Mouse (Mus musculus): ENCODE data around the gene Slc25a4.

Slc25a4 gene

GRCm38 (mm10) chr8:46212194-46212593 lies 1.1 kb upstream of the Slc25a4 start:
- POLR2A ChIA-PET: interaction anchor here in 3 of 4 experiments (0.6 to 5.3 kb wide), 24 partner anchors 11 to 633 kb away, joined by 3 to 54 read pairs (median 6); partner anchors contain the start of genes Acsl1 (in 1 of the 3), Casp3 (in 1 of the 3), Irf2 (in 1 of the 3) and Primpol (in 1 of the 3)
- CTCF ChIA-PET: no interaction called here

GRCm38 (mm10) chr8:46211611-46212071 lies 557 bp upstream of the Slc25a4 start:
- POLR2A ChIA-PET: interaction anchor here (0.5 to 5.3 kb wide), 112 partner anchors 8 to 1162 kb away, joined by 3 to 54 read pairs (median 4); partner anchors contain the start of genes Acsl1 (in 3 of the 4), Casp3 (in 3 of the 4), Cenpu (in 3 of the 4) and Primpol (in 3 of the 4)

GRCm38 (mm10) chr8:46209057-46209456 lies 2.0 kb downstream of the Slc25a4 start:
- POLR2A ChIA-PET: interaction anchor here in 3 of 4 experiments (1.0 to 5.3 kb wide), 6 partner anchors 8 to 46 kb away, joined by 3 to 54 read pairs (median 6); no protein-coding TSS in a partner anchor
- CTCF ChIA-PET: no interaction called here

More at GRCm38 (mm10) chr8:46211611-46212071, 557 bp upstream of the Slc25a4 start:
- CTCF ChIA-PET: interaction anchor here in 3 of 4 experiments (0.5 to 1.1 kb wide), 4 partner anchors 30 to 397 kb away, joined by 3 to 4 read pairs (median 3); no protein-coding TSS in a partner anchor

DNA sequence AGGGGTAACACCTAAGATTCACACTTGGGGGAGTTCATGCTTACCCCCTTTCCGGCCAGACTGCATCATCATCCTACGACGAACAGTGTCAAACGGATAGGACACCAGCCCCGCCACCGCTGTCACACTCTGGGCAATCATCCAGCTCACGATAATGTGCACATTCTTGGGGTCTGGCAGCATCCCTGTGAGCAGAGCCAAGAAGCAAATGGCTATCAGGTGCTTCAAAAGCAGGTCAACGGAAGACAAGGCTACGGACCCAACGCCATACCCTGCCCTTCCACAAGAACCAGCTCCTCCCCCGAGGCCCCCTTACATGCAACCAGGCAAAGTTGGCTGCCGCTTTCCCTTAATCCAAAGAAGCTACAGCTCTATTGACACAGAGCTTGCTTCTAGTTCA lies 2.7 kb downstream of the Slc25a4 start:
- POLR2A ChIA-PET: interaction anchor here in 3 of 4 experiments (0.6 to 5.3 kb wide), 9 partner anchors 9 to 1926 kb away, joined by 3 to 54 read pairs (median 6); no protein-coding TSS in a partner anchor
- CTCF ChIA-PET: interaction anchor here in 1 of 4 experiments (0.5 kb wide), 1 partner anchor 293 kb away, joined by 8 read pairs; no protein-coding TSS in a partner anchor

GRCm38 (mm10) chr8:46206107-46206506 lies 5.0 kb downstream of the Slc25a4 start:
- ChIA-PET POLR2A (interaction anchor here in 2 of 4 experiments (1.1 to 1.2 kb wide), 3 partner anchors 11 to 413 kb away, joined by 3 to 6 read pairs (median 3); no protein-coding TSS in a partner anchor), CTCF (interaction anchor here in 1 of 4 experiments (0.5 kb wide), 1 partner anchor 112 kb away, joined by 3 read pairs; no protein-coding TSS in a partner anchor)

- ChIA-PET CTCF (no interaction called here), POLR2A (interaction anchor here in 3 of 4 experiments (0.7 to 1.2 kb wide), 6 partner anchors 9 to 376 kb away, joined by 3 to 4 read pairs (median 3); no protein-coding TSS in a partner anchor)
Measured at GRCm38 (mm10) chr8:46204974-46205640, 6.0 kb downstream of the Slc25a4 start.

DNA sequence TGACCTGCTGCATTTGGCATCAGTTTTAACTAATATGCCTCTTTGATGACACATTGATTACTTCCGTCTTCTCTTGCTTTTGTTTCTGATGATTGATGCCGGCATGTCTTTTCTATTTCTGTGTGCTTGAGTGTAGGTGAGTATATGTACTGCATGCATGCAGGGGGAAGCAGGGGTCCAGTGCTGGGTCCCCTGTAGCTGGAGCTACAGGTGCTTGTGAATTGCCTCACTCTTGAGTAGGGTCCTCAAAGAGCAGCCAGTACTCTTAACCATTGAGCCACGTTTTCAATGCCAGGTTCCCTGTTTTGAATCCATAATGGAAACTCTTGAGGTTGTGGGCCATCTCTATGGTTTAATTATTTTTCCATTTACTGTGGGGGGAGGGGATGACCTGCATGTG lies 6.8 kb downstream of the Slc25a4 start:
- POLR2A ChIA-PET: interaction anchor here in 1 of 4 experiments (1.1 kb wide), 1 partner anchor 377 kb away, joined by 4 read pairs; no protein-coding TSS in a partner anchor
- CTCF ChIA-PET: no interaction called here

- POLR2A ChIA-PET: interaction anchor here in 3 of 4 experiments (1.2 to 8.2 kb wide), 4 partner anchors 7 to 9 kb away, joined by 3 to 54 read pairs (median 18); partner anchors contain the start of gene Slc25a4 (in 3 of the 3)
- CTCF ChIA-PET: interaction anchor here in 1 of 4 experiments (0.6 kb wide), 1 partner anchor 208 kb away, joined by 3 read pairs; no protein-coding TSS in a partner anchor
Measured at GRCm38 (mm10) chr8:46202350-46202749, 8.7 kb downstream of the Slc25a4 start.

GRCm38 (mm10) chr8:46197673-46198072 lies 13.4 kb downstream of the Slc25a4 start:
- CTCF ChIA-PET: interaction anchor here in 1 of 4 experiments (0.6 kb wide), 1 partner anchor 195 kb away, joined by 3 read pairs; no protein-coding TSS in a partner anchor
- POLR2A ChIA-PET: interaction anchor here in 2 of 4 experiments (1.8 to 8.2 kb wide), 2 partner anchors 12 to 13 kb away, joined by 8 to 54 read pairs; partner anchors contain the start of gene Slc25a4 (in 2 of the 2)

GRCm38 (mm10) chr8:46196877-46197276 lies 14.2 kb downstream of the Slc25a4 start:
- POLR2A ChIA-PET: interaction anchor here in 2 of 4 experiments (1.0 to 8.2 kb wide), 2 partner anchors 13 to 14 kb away, joined by 6 to 54 read pairs; partner anchors contain the start of gene Slc25a4 (in 2 of the 2)

DNA sequence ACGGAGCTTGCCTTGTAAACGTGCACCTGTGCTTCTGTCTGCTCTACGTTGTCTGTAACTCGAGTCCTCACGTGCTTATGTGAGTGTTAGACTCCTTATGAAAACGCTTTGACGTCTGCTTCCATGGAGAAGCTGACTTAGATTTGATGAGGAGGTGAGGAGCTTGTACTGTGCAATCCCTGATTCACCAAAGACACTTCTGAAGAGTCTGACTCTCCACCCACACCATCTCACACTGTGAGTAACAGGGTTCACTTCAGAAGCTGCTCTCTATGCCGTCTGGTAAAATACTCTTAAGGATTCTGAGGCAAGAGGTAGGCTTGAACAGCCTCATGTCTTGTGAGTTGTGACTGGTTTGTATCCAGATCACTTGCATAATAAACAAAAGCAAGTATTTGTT lies 18.0 kb downstream of the Slc25a4 start:
- ChIA-PET CTCF (no interaction called here), POLR2A (interaction anchor here in 2 of 4 experiments (0.6 to 1.5 kb wide), 5 partner anchors 12 to 336 kb away, joined by 3 to 5 read pairs (median 3); partner anchors contain the start of genes Slc25a4 (in 2 of the 2), 1700029J07Rik (in 1 of the 2) and Ufsp2 (in 1 of the 2))

More at GRCm38 (mm10) chr8:46196877-46197276, 14.2 kb downstream of the Slc25a4 start:
- CTCF ChIA-PET: no interaction called here

- POLR2A ChIA-PET: interaction anchor here in 1 of 4 experiments (1.5 kb wide), 1 partner anchor 10 kb away, joined by 5 read pairs; no protein-coding TSS in a partner anchor
Measured at GRCm38 (mm10) chr8:46185361-46185760, 25.7 kb downstream of the Slc25a4 start.

GRCm38 (mm10) chr8:46180136-46180535 lies 30.9 kb downstream of the Slc25a4 start:
- ChIA-PET POLR2A (interaction anchor here in 1 of 4 experiments (0.9 to 3.2 kb wide), 2 partner anchors 8 to 16 kb away, joined by 3 to 12 read pairs; no protein-coding TSS in a partner anchor), CTCF (no interaction called here)

More at GRCm38 (mm10) chr8:46185361-46185760, 25.7 kb downstream of the Slc25a4 start:
- CTCF ChIA-PET: interaction anchor here in 1 of 4 experiments (0.7 kb wide), 1 partner anchor 10 kb away, joined by 3 read pairs; no protein-coding TSS in a partner anchor

DNA sequence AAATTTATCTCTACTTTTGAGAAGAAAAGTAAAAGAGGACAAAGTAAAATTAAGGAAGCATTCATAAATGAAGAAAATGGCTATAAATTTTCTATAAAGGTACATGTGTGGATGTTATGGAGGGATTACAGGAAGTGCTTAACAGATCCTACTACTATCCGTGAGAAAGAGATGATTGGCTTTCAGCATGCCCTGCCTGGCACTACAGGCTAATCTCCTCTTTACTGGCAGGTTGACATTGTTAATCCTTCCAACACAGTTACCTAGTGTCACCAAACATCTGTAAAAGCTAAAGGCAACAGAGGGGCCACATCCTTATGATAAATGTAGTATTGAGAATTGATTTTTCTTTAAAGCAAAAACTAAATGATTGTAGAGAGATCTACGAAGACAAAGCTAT lies 37.4 kb downstream of the Slc25a4 start:
- CTCF ChIA-PET: no interaction called here
- POLR2A ChIA-PET: interaction anchor here in 2 of 4 experiments (0.6 to 2.0 kb wide), 2 partner anchors 10 kb away, joined by 5 to 12 read pairs; no protein-coding TSS in a partner anchor

DNA sequence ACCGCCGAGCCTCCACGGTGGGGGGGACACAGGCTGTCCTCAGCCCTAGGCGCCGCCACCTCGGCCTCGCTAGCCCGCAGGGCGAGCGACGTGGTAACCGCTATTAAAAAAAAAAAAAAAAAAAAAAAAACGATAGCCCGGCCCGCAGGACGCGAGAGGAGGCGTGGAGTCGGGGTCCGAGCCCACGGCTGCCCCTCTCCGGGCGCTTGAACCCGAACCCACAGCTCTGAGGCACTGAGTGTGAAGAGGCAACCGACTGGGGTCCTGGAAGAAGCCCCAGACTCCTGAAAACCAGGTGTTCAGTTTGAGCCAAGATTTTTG lies 47.3 kb downstream of the Slc25a4 start:
- POLR2A ChIA-PET: interaction anchor here (0.7 to 4.5 kb wide), 40 partner anchors 8 to 556 kb away, joined by 3 to 43 read pairs (median 5); partner anchors contain the start of genes Cfap97 (in 3 of the 4), 1700029J07Rik (in 2 of the 4), Casp3 (in 2 of the 4) and Primpol (in 2 of the 4)
- CTCF ChIA-PET: interaction anchor here in 3 of 4 experiments (0.6 to 1.0 kb wide), 3 partner anchors 10 to 407 kb away, joined by 3 to 5 read pairs (median 4); partner anchors contain the start of gene Lrp2bp (in 1 of the 3)

DNA sequence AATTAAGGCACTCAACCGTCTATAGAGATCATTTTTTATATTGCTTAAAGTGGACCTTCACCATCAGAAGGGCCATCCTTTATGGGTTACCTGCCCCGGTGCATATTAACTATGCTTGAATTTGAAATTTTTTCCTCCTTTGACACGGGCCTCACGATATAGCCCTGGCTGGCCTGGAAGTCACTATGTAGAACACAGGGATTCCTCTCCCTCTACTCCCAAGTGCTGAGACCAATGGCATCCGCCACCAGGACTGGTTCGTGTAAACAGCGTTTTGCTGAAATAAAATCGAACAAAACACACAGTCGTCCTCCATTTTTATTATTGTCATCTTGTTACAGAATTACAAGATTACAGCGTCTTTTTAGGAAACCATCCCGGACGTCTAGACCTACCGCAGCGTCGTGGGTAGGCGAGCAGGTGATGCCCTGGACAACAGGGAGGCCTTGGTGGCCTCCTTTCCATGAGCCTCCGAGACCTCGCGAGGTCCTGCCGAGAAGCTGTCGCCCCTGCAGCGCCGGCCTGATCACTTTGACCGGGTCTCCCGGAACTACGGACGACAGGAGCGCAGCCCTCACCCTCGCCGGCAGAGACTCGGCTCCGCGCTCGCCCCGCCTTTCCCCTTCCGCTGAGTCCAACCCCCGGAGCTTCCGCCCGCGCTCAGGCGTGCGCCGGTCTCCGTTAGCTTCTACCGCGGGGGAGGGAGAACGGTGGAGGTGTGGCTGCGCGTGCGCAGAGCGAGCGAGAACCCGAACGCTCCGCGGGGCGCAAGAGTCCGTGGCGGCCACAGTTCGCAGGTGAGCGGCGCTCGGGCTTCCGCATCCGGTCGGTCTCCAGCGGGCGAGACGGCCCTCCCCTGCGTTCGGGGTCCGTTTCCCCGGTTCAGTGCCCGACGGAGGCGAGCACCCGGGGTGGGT lies 47.9 kb downstream of the Slc25a4 start:
- ChIA-PET POLR2A (interaction anchor here (0.6 to 4.5 kb wide), 46 partner anchors 9 to 556 kb away, joined by 3 to 43 read pairs (median 4); partner anchors contain the start of genes Cfap97 (in 3 of the 4), Slc25a4 (in 3 of the 4), 1700029J07Rik (in 2 of the 4) and Casp3 (in 2 of the 4)), CTCF (interaction anchor here in 3 of 4 experiments (0.5 to 1.0 kb wide), 5 partner anchors 10 to 408 kb away, joined by 3 to 5 read pairs (median 4); partner anchors contain the start of gene Lrp2bp (in 1 of the 3))

Data from embryonic stem cell, embryonic (primary cell).